In the genomic region with DNA sequence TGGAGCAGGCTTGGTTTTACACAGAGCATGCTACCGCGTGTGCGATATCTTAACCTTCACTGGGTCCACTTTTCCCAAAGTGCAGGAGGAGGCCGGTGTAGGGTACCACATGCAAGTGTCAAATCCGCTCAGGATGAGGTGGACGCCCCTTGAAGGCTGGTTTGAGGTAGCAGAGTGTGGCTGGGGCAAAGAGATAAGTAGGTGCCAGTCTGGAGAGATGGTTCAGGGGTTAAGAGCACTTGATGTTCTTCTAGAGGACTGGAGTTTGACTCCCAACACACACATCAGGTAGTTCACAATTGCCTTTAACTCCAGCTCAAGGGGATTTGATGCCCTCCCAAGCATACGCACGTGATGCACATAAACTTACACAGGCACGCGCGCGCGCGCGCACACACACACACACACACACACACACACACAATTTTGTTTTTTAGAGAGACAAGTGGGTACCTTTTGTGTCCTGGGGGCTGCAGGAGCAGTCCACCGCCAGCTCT, we compare ENCODE assay signal across 7 mouse cellular contexts. TPM values are rescaled to one million over a fixed set of nuclear protein-coding genes. Genes with fewer than 3 reads are reported as not detected.
DNase-seq lines count a peak whose midpoint lies in the region; ATAC-seq lines count a peak whose summit lies in the region.

No protein-coding gene starts in this region.

- DNase-seq in embryonic facial prominence, embryonic 14.5 days (ENCODE audit: low spot score): no peak
- DNase-seq in gastrocnemius, postnatal 36 days: no peak
- no peak for DNase-seq in adrenal gland, postnatal 14 days

- H3K36me3 ChIP-seq in megakaryocyte, embryonic 14.5 days (replicated peaks; ENCODE audit: low read length): peaks cover 23% of the 10 kb centered on the region
- H3K36me3 ChIP-seq in embryonic facial prominence, embryonic 14.5 days (ENCODE audit: control insufficient read depth, insufficient read depth, low read length): peaks cover 22% of the 10 kb centered on the region
- H3K36me3 ChIP-seq in hindbrain, embryonic 16.5 days (ENCODE audit: control insufficient read depth, insufficient read depth, low read length): peaks cover 5% of the 10 kb centered on the region; the same call in 1 of the 2 replicates
- 0 out of 2 replicates have a peak, but pooled peaks cover 2% of the 10 kb centered on the region for H3K36me3 ChIP-seq in midbrain, embryonic 16.5 days (ENCODE audit: control insufficient read depth, insufficient read depth, low read length)

- peak overlapping the region; percentile 83 for H3K9ac ChIP-seq in embryonic facial prominence, embryonic 14.5 days (ENCODE audit: low read depth, low read length)
- peak overlapping the region; percentile 83 for H3K9ac ChIP-seq in hindbrain, embryonic 16.5 days (ENCODE audit: low read depth, low read length)
- peak overlapping the region; percentile 84 for H3K9ac ChIP-seq in midbrain, embryonic 16.5 days (ENCODE audit: low read depth, low read length)

- H3K4me2 ChIP-seq in embryonic facial prominence, embryonic 14.5 days (ENCODE audit: low read depth, low read length): peak overlapping the region; percentile 86
- H3K4me2 ChIP-seq in hindbrain, embryonic 16.5 days (ENCODE audit: low read length): peak overlapping the region; percentile 86
- H3K4me2 ChIP-seq in midbrain, embryonic 16.5 days (ENCODE audit: low read length): peak overlapping the region; percentile 66

- ATAC-seq in megakaryocyte, adult 5-6 weeks (ENCODE audit: poor library complexity, severe bottlenecking): no peak
- no peak for ATAC-seq in embryonic facial prominence, embryonic 14.5 days (ENCODE audit: low read depth)
- ATAC-seq in hindbrain, embryonic 16.5 days: no peak
- no peak for ATAC-seq in midbrain, embryonic 16.5 days

- WGBS in embryonic facial prominence, embryonic 14.5 days: 14% methylated on average over 14 of the region's 16 CpGs
- WGBS in hindbrain, embryonic 16.5 days: 12% methylated on average over 16 of the region's 16 CpGs
- WGBS in midbrain, embryonic 16.5 days: 14% methylated on average over 16 of the region's 16 CpGs

- H3K4me1 ChIP-seq in megakaryocyte, embryonic 14.5 days: peaks cover 36% of the 10 kb centered on the region
- H3K4me1 ChIP-seq in embryonic facial prominence, embryonic 14.5 days (ENCODE audit: control insufficient read depth, insufficient read depth, low read length): peaks cover 16% of the 10 kb centered on the region
- H3K4me1 ChIP-seq in hindbrain, embryonic 16.5 days (ENCODE audit: control insufficient read depth, insufficient read depth, low read depth, low read length): peaks cover 15% of the 10 kb centered on the region
- peaks cover 23% of the 10 kb centered on the region for H3K4me1 ChIP-seq in midbrain, embryonic 16.5 days (ENCODE audit: control insufficient read depth, insufficient read depth, low read length)

- peaks cover 9% of the 10 kb centered on the region for H3K27me3 ChIP-seq in megakaryocyte, embryonic 14.5 days (replicated peaks)
- no peaks in the 10 kb centered on the region for H3K27me3 ChIP-seq in embryonic facial prominence, embryonic 14.5 days (replicated peaks; ENCODE audit: control insufficient read depth, insufficient read depth, low read length)
- no peaks in the 10 kb centered on the region for H3K27me3 ChIP-seq in hindbrain, embryonic 16.5 days (replicated peaks; ENCODE audit: control insufficient read depth, insufficient read depth, low read length)
- H3K27me3 ChIP-seq in midbrain, embryonic 16.5 days (ENCODE audit: control insufficient read depth, insufficient read depth, low read depth, low read length): no peaks in the 10 kb centered on the region

- intact Hi-C loops in gastrocnemius, postnatal 36 days (cut with DNase I): no loop called here

- H3K27ac ChIP-seq in embryonic facial prominence, embryonic 14.5 days (replicated peaks; ENCODE audit: low read depth, low read length): no peak overlapping the region
- H3K27ac ChIP-seq in hindbrain, embryonic 16.5 days (ENCODE audit: low read depth, low read length): peak overlapping the region; percentile 93
- peak overlapping the region; percentile 91 for H3K27ac ChIP-seq in midbrain, embryonic 16.5 days (ENCODE audit: low read length)

- no peaks in the 10 kb centered on the region for H3K9me3 ChIP-seq in megakaryocyte, embryonic 14.5 days
- H3K9me3 ChIP-seq in embryonic facial prominence, embryonic 14.5 days (ENCODE audit: control insufficient read depth, low read length): no peaks in the 10 kb centered on the region
- no peaks in the 10 kb centered on the region for H3K9me3 ChIP-seq in hindbrain, embryonic 16.5 days (ENCODE audit: control insufficient read depth, low read length)
- H3K9me3 ChIP-seq in midbrain, embryonic 16.5 days (replicated peaks; ENCODE audit: control insufficient read depth, low read length, poor library complexity, severe bottlenecking): no peaks in the 10 kb centered on the region

- peak overlapping the region; percentile 99 for H3K4me3 ChIP-seq in megakaryocyte, embryonic 14.5 days (replicated peaks)
- H3K4me3 ChIP-seq in embryonic facial prominence, embryonic 14.5 days (ENCODE audit: low read depth, low read length): peak overlapping the region; percentile 84
- H3K4me3 ChIP-seq in hindbrain, embryonic 16.5 days (ENCODE audit: low read length): peak overlapping the region; percentile 87
- H3K4me3 ChIP-seq in midbrain, embryonic 16.5 days (ENCODE audit: low read depth, low read length): peak overlapping the region; percentile 88

RNA-seq across cellular contexts. Expression of a gene that starts 1.0 kb away (rescaled TPM):
- 0.34 TPM in 1 of 2 replicates, not detected in the other for polyA plus RNA-seq in megakaryocyte, embryonic 14.5 days (2012; ENCODE audit: insufficient read depth, low replicate concordance)
- total RNA-seq in megakaryocyte, adult 5-6 weeks (2015): 3.2 TPM in 2 replicates
- total RNA-seq in megakaryocyte, adult 5-6 weeks (2017): 2.3 TPM in 2 replicates
- polyA plus RNA-seq in embryonic facial prominence, embryonic 14.5 days (2014; fragmentation: Nextera tagmentation; extraction: Ambion mirVana): 3.2 and 3.5 TPM in 2 replicates
- 1.2 and 1.5 TPM in 2 replicates for polyA plus RNA-seq in hindbrain, embryonic 16.5 days (2015; fragmentation: Nextera tagmentation; extraction: Ambion mirVana)
- 1.7 and 2.1 TPM in 2 replicates for polyA plus RNA-seq in midbrain, embryonic 16.5 days (2015; fragmentation: Nextera tagmentation; extraction: Ambion mirVana)
- total RNA-seq in gastrocnemius, postnatal 36 days (2021): 1 to 10 TPM; 4.5 to 5.7 TPM
- total RNA-seq in adrenal gland, postnatal 14 days (2021): 9.4 and 10.0 TPM in 2 replicates

RNA-seq across cellular contexts. Expression of a gene that starts 51.5 kb away (rescaled TPM):
- polyA plus RNA-seq in megakaryocyte, embryonic 14.5 days (2012; ENCODE audit: insufficient read depth, low replicate concordance): 10.5 and 62.1 TPM in 2 replicates
- 24.4 and 36.5 TPM in 2 replicates for total RNA-seq in megakaryocyte, adult 5-6 weeks (2015)
- total RNA-seq in megakaryocyte, adult 5-6 weeks (2017): 25.7 and 30.1 TPM in 2 replicates
- polyA plus RNA-seq in embryonic facial prominence, embryonic 14.5 days (2014; fragmentation: Nextera tagmentation; extraction: Ambion mirVana): 45.5 and 49.5 TPM in 2 replicates
- 40.8 and 55.9 TPM in 2 replicates for polyA plus RNA-seq in hindbrain, embryonic 16.5 days (2015; fragmentation: Nextera tagmentation; extraction: Ambion mirVana)
- 40.8 and 41.0 TPM in 2 replicates for polyA plus RNA-seq in midbrain, embryonic 16.5 days (2015; fragmentation: Nextera tagmentation; extraction: Ambion mirVana)
- total RNA-seq in gastrocnemius, postnatal 36 days (2021): 10 to 100 TPM; 18.3 to 20.9 TPM
- total RNA-seq in adrenal gland, postnatal 14 days (2021): 31.6 and 37.4 TPM in 2 replicates
